Mouse (Mus musculus): ENCODE data around the gene Exoc3l.

GRCm38 (mm10) chr8:105303396-105303795 is 7.5 kb upstream of the Exoc3l start:
- TF ChIP-seq POLR2A (IDR thresholded peaks at IDR 0.05; ENCODE audit: control insufficient read depth, low read depth, low read length) (no peak), CTCF (IDR thresholded peaks at IDR 0.05; ENCODE audit: control insufficient read depth, insufficient read depth, insufficient replicate concordance, low read depth, low read length) (no peak)
